Mouse (Mus musculus) neural tube, embryonic 11.5 days (tissue): ENCODE data around the gene Slc26a9. TPM values are rescaled to one million over a fixed set of nuclear protein-coding genes. Genes with fewer than 3 reads are reported as not detected.

Experiments
- ATAC-seq: fragments of 200-750 bp; cut with Nextera tagmentation; 2 replicates; pipeline ENCODE4 v1.8.0; 2017; ENCODE audit warnings: moderate number of reproducible peaks, mild to moderate bottlenecking, moderate TSS enrichment, moderate library complexity; ENCODE audit not compliant: insufficient read depth, low FRiP score, low TSS enrichment
- DNase-seq: peaks from one replicate; pipeline ENCODE4 v3.0.0-alpha.2; 2015; ENCODE audit warnings: low spot score
- H3K27ac ChIP-seq: fragments of 300-500 bp; sonication (generic); 2 replicates; pipeline ENCODE4 v1.5.1; 2014; ENCODE audit warnings: low read depth, mild to moderate bottlenecking, low read length
- H3K27me3 ChIP-seq: fragments of 300-500 bp; sonication (generic); 2 replicates; pipeline ENCODE4 v1.6.1; 2014; ENCODE audit warnings: mild to moderate bottlenecking, low read length, mixed read lengths; ENCODE audit not compliant: control insufficient read depth, insufficient read depth
- H3K36me3 ChIP-seq: fragments of 300-500 bp; sonication (generic); 2 replicates; pipeline ENCODE4 v1.6.1; 2014; ENCODE audit warnings: mild to moderate bottlenecking, low read length, moderate library complexity, mixed read lengths; ENCODE audit not compliant: control insufficient read depth, insufficient read depth
- H3K4me1 ChIP-seq: fragments of 300-500 bp; sonication (generic); 2 replicates; pipeline ENCODE4 v1.6.1; 2014; ENCODE audit warnings: low read length, mixed read lengths; ENCODE audit not compliant: control insufficient read depth, insufficient read depth
- H3K4me2 ChIP-seq: fragments of 300-500 bp; sonication (generic); 2 replicates; pipeline ENCODE4 v1.6.1; 2014; ENCODE audit warnings: low read depth, mild to moderate bottlenecking, moderate library complexity
- H3K4me3 ChIP-seq: fragments of 300-500 bp; sonication (generic); 2 replicates; pipeline ENCODE4 v1.5.1; 2014; ENCODE audit warnings: low read depth, low read length
- H3K9ac ChIP-seq: fragments of 300-500 bp; sonication (generic); 2 replicates; pipeline ENCODE4 v1.6.1; 2014; ENCODE audit warnings: mild to moderate bottlenecking, low read length
- H3K9me3 ChIP-seq: fragments of 300-500 bp; sonication (generic); 2 replicates; pipeline ENCODE4 v1.6.1; 2016; ENCODE audit warnings: low read length; ENCODE audit not compliant: control insufficient read depth
- WGBS: fragments of 180-500 bp; shearing (Covaris S2); extraction: QIAGEN DNeasy Blood & Tissue Kit; methylation state at CpG from one replicate; pipeline ENCODE4 v1.1.7; 2014; 5-methylcytosine and 5-hydroxymethylcytosine counted together
- polyA plus RNA-seq: library from polyadenylated mRNA; unstranded; fragments of >200 nt; fragmentation: Nextera tagmentation; extraction: Ambion mirVana; gene quantifications from 2 replicates; pipeline ENCODE4 v1.2.1, GENCODE M21; 2014

Gene Slc26a9
- polyA plus RNA-seq, 1 experiment from 2014 or later = not detected

DNA sequence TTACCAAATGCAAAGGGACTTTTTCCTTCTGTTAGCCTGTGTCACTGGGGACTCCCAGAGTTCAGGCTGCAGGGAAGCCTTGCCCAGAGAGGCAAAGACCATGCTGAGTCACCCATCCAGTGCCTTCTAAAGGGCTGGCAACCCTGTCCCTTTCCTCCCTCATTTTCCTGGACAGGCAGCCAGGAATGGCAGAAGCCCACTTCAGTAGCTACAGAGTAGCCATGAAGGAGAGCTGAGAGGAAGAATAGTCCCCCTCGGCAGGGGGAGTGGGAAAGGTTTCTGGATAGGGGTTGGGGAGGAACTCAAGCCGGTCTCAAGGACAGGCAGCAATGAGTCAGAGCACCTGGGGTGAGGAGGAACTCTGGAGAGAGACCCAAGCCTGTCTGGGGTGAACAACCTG, 3.9 kb downstream of the Slc26a9 start:
- H3K27ac ChIP-seq = no peak overlapping the region
- H3K4me1 ChIP-seq = no peaks in the 10 kb centered on the region
- DNase-seq = no peak
- H3K9ac ChIP-seq = no peak overlapping the region
- no peak overlapping the region for H3K4me3 ChIP-seq
- WGBS = 63% methylated on average over 2 of the region's 2 CpGs
- H3K36me3 ChIP-seq = no peaks in the 10 kb centered on the region
- no peak for ATAC-seq
- H3K27me3 ChIP-seq = no peaks in the 10 kb centered on the region
- H3K9me3 ChIP-seq = no peaks in the 10 kb centered on the region
- H3K4me2 ChIP-seq = no peak overlapping the region

DNA sequence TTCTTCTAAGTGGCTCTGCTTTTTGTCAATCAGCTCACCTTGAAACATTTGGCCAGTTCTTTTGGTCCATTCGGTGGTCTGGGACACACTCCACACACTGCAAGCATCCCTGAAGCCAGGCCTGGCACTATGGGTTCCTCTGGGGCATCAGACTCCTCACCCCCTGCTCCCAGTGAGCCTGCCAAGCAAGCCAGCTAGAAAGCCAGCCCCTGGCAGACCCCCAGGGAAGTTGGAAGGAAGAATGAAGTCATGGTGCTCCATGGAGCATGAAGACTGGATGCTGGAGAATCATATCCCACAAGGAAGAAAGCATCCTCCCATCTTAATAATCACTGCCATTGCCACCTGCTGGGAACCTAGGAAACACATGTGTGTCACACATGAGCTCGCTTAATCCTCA, 4.8 kb downstream of the Slc26a9 start:
- DNase-seq = no peak
- Histone ChIP-seq H3K4me2 (no peak overlapping the region), H3K27ac (no peak overlapping the region), H3K4me1 (no peaks in the 10 kb centered on the region), H3K4me3 (no peak overlapping the region), H3K9ac (no peak overlapping the region), H3K27me3 (no peaks in the 10 kb centered on the region), H3K9me3 (no peaks in the 10 kb centered on the region), H3K36me3 (no peaks in the 10 kb centered on the region)
- WGBS = 86% methylated on average over 2 of the region's 2 CpGs
- no peak for ATAC-seq

GRCm38 (mm10) chr1:131749706-131750545, 6.1 kb downstream of the Slc26a9 start:
- DNase-seq = no peak
- H3K4me3 ChIP-seq = no peak overlapping the region
- no peak overlapping the region for H3K4me2 ChIP-seq
- H3K36me3 ChIP-seq = no peaks in the 10 kb centered on the region
- no peaks in the 10 kb centered on the region for H3K9me3 ChIP-seq
- H3K27me3 ChIP-seq = no peaks in the 10 kb centered on the region
- H3K27ac ChIP-seq = no peak overlapping the region
- ATAC-seq = no peak
- H3K4me1 ChIP-seq = no peaks in the 10 kb centered on the region
- WGBS = 77% methylated on average over 15 of the region's 15 CpGs
- H3K9ac ChIP-seq = no peak overlapping the region

GRCm38 (mm10) chr1:131751181-131751890, 7.5 kb downstream of the Slc26a9 start:
- no peaks in the 10 kb centered on the region for H3K27me3 ChIP-seq
- no peak for DNase-seq
- H3K9ac ChIP-seq = no peak overlapping the region
- no peak for ATAC-seq
- no peaks in the 10 kb centered on the region for H3K9me3 ChIP-seq
- no peak overlapping the region for H3K4me2 ChIP-seq
- H3K4me1 ChIP-seq = no peaks in the 10 kb centered on the region
- H3K36me3 ChIP-seq = no peaks in the 10 kb centered on the region
- WGBS = 82% methylated on average over 3 of the region's 3 CpGs
- H3K27ac ChIP-seq = no peak overlapping the region
- no peak overlapping the region for H3K4me3 ChIP-seq

- H3K4me1 ChIP-seq = no peaks in the 10 kb centered on the region
- 77% methylated on average over 10 of the region's 10 CpGs for WGBS
These were observed 8.1 kb downstream of the Slc26a9 start for GRCm38 (mm10) chr1:131751891-131752311.

GRCm38 (mm10) chr1:131754212-131754829, 10.5 kb downstream of the Slc26a9 start:
- H3K27me3 ChIP-seq = no peaks in the 10 kb centered on the region
- ATAC-seq (no peak), DNase-seq (no peak)
- H3K9me3 ChIP-seq = no peaks in the 10 kb centered on the region
- H3K4me2 ChIP-seq = no peak overlapping the region
- H3K9ac ChIP-seq = no peak overlapping the region
- H3K27ac ChIP-seq = no peak overlapping the region
- H3K36me3 ChIP-seq = no peaks in the 10 kb centered on the region
- WGBS = 83% methylated on average over 3 of the region's 3 CpGs
- no peaks in the 10 kb centered on the region for H3K4me1 ChIP-seq
- no peak overlapping the region for H3K4me3 ChIP-seq

More at GRCm38 (mm10) chr1:131751891-131752311, 8.1 kb downstream of the Slc26a9 start:
- Histone ChIP-seq H3K36me3 (no peaks in the 10 kb centered on the region), H3K27me3 (no peaks in the 10 kb centered on the region), H3K9me3 (no peaks in the 10 kb centered on the region), H3K27ac (no peak overlapping the region), H3K9ac (no peak overlapping the region), H3K4me3 (no peak overlapping the region), H3K4me2 (no peak overlapping the region)
- no peak for DNase-seq
- no peak for ATAC-seq

- H3K9me3 ChIP-seq = no peaks in the 10 kb centered on the region
- DNase-seq = no peak
- no peaks in the 10 kb centered on the region for H3K27me3 ChIP-seq
- no peak overlapping the region for H3K27ac ChIP-seq
- H3K36me3 ChIP-seq = no peaks in the 10 kb centered on the region
- no peak overlapping the region for H3K4me2 ChIP-seq
- no peaks in the 10 kb centered on the region for H3K4me1 ChIP-seq
- H3K4me3 ChIP-seq = no peak overlapping the region
- WGBS = 94% methylated on average over 4 of the region's 4 CpGs
- no peak for ATAC-seq
- H3K9ac ChIP-seq = no peak overlapping the region
These were observed 11.1 kb downstream of the Slc26a9 start for GRCm38 (mm10) chr1:131754916-131755315.

- no peaks in the 10 kb centered on the region for H3K27me3 ChIP-seq
- no peaks in the 10 kb centered on the region for H3K36me3 ChIP-seq
- WGBS = 88% methylated on average over 6 of the region's 6 CpGs
- no peak overlapping the region for H3K9ac ChIP-seq
- H3K4me3 ChIP-seq = no peak overlapping the region
- DNase-seq (no peak), ATAC-seq (no peak)
- H3K9me3 ChIP-seq = no peaks in the 10 kb centered on the region
- H3K4me1 ChIP-seq = no peaks in the 10 kb centered on the region
- H3K27ac ChIP-seq = no peak overlapping the region
- H3K4me2 ChIP-seq = no peak overlapping the region
These were observed 13.4 kb downstream of the Slc26a9 start for GRCm38 (mm10) chr1:131757211-131757610.
